Mouse (Mus musculus) olfactory bulb, adult 2 months (tissue): ENCODE results near the gene Stx8.

ENCODE experiments used
- CTCF ChIP-seq: fragments of 200-500 bp; IDR thresholded peaks from 2 replicates; pipeline ENCODE4 v1.5.1; 2012; ENCODE audit warnings: low read depth, mild to moderate bottlenecking, low read length, moderate library complexity; ENCODE audit not compliant: insufficient read depth
- POLR2A ChIP-seq: fragments of 200-500 bp; IDR thresholded peaks from 2 replicates; pipeline ENCODE4 v1.6.1; 2012; ENCODE audit warnings: mild to moderate bottlenecking, low read depth, low read length, moderate library complexity; ENCODE audit not compliant: insufficient read depth

GRCm38 (mm10) chr11:68228941-68229665 lies 263.1 kb downstream of the Stx8 start:
- TF ChIP-seq CTCF (no peak), POLR2A (no peak)
